Mouse (Mus musculus) limb, embryonic 15.5 days (tissue): ENCODE data around the gene Spo11. TPM values are rescaled to one million over a fixed set of nuclear protein-coding genes. Genes with fewer than 3 reads are reported as not detected.

Experiments
- ATAC-seq: fragments of 200-750 bp; cut with Nextera tagmentation; 2 replicates; pipeline ENCODE4 v1.8.0; 2017; ENCODE audit warnings: low read depth, moderate TSS enrichment; ENCODE audit not compliant: insufficient number of reproducible peaks, low FRiP score, low TSS enrichment
- H3K27ac ChIP-seq: fragments of 300-500 bp; sonication (generic); 2 replicates; pipeline ENCODE4 v1.5.1; 2015; ENCODE audit warnings: moderate library complexity, mild to moderate bottlenecking, inconsistent platforms
- H3K27me3 ChIP-seq: fragments of 300-500 bp; sonication (generic); 2 replicates; pipeline ENCODE4 v1.6.1; 2015; ENCODE audit warnings: inconsistent platforms
- H3K36me3 ChIP-seq: fragments of 300-500 bp; sonication (generic); 2 replicates; pipeline ENCODE4 v1.6.1; 2015; ENCODE audit warnings: inconsistent platforms
- H3K4me1 ChIP-seq: fragments of 300-500 bp; sonication (generic); 2 replicates; pipeline ENCODE4 v1.6.1; 2015; ENCODE audit warnings: inconsistent platforms
- H3K4me2 ChIP-seq: fragments of 300-500 bp; sonication (generic); 2 replicates; pipeline ENCODE4 v1.6.1; 2015; ENCODE audit warnings: mild to moderate bottlenecking, inconsistent platforms
- H3K4me3 ChIP-seq: fragments of 300-500 bp; sonication (generic); 2 replicates; pipeline ENCODE4 v1.5.1; 2015; ENCODE audit warnings: mild to moderate bottlenecking, inconsistent platforms
- H3K9ac ChIP-seq: fragments of 300-500 bp; sonication (generic); 2 replicates; pipeline ENCODE4 v1.6.1; 2015; ENCODE audit warnings: inconsistent platforms
- H3K9me3 ChIP-seq: fragments of 300-500 bp; sonication (generic); 2 replicates; pipeline ENCODE4 v1.6.1; 2016; ENCODE audit warnings: inconsistent platforms
- WGBS: fragments of 180-500 bp; shearing (Covaris S2); methylation state at CpG from one replicate; pipeline ENCODE4 v1.1.7; 2015; 5-methylcytosine and 5-hydroxymethylcytosine counted together
- polyA plus RNA-seq: library from polyadenylated mRNA; unstranded; fragments of >200 nt; fragmentation: Nextera tagmentation; extraction: Ambion mirVana; gene quantifications from 2 replicates; pipeline ENCODE4 v1.2.1, GENCODE M21; 2015

Gene Spo11
- polyA plus RNA-seq, 1 experiment from 2014 or later = 3.4 TPM

DNA sequence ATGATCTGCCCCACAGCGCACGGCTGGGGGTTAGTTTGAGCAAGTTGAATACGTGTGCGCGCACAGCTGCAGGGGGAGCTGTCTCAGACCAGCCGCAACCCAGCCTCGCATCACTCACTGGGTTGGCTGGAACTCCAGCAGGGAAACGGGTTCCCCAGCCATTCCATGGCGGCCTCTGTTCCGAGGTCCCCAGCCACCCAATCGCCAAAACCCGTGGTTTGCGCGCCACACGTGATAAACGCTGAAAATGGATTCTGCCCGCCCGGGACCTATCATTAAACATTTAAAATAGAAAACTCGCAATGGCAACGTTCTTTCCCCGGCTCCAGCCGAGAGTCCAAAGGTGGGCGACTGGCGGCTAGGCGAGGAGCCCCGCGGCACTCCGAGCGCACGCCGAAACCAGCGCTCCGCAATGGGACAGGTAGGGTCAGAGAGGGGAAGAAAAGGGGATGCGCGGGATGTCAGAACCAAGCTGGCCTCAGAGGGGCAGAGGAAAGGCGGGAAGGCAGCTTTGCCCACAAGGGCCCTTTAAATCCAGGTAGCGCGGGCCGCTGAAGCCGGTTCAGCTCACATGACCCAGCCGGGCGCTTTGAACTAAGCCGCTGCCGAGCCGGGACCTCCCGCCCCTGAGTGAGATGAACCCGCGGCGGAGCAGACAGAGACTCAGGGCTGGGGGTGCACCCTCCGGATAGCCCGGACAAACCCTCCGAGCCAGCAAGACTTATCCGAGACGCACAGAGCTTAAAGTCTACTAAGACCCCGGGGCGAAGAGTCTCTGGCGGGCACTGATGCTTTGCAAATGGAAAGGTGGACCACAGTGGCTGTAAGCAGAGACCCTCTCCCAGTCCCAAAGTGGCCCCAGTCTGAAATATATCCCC, 38.5 kb upstream of the Spo11 start:
- H3K27me3 ChIP-seq = peaks cover 18% of the 10 kb centered on the region
- no peak for ATAC-seq

DNA sequence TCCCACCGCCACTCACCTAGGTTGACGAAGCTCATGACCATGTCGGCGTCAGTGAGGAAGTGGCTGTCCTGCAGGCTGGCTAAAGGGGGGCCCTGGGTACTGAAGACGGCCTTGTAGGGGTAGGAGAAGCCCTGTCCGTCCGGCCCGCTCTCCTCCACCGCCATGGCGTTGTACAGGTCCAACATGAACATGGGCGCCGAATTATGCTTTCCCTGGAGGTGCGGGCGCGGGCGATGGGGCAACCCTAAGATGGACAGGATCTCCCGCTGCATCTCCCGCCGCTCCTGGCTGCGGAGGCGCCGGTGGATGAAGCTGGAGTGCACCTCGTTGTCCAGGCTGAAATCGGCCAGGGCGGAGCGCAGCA, 37.9 kb upstream of the Spo11 start:
- peaks cover 62% of the 10 kb centered on the region for H3K4me1 ChIP-seq

More for the DNA sequence above, 38.5 kb upstream of the Spo11 start:
- H3K9me3 ChIP-seq = no peaks in the 10 kb centered on the region
- WGBS = under 1% methylated on average over 57 of the region's 57 CpGs
- peaks cover 68% of the 10 kb centered on the region for H3K4me1 ChIP-seq
- H3K36me3 ChIP-seq = no peaks in the 10 kb centered on the region
- peak overlapping the region; percentile 85 for H3K27ac ChIP-seq
- H3K4me3 ChIP-seq = peak overlapping the region; percentile 66
- H3K9ac ChIP-seq = peak overlapping the region; percentile 46
- peak overlapping the region; percentile 99 for H3K4me2 ChIP-seq

DNA sequence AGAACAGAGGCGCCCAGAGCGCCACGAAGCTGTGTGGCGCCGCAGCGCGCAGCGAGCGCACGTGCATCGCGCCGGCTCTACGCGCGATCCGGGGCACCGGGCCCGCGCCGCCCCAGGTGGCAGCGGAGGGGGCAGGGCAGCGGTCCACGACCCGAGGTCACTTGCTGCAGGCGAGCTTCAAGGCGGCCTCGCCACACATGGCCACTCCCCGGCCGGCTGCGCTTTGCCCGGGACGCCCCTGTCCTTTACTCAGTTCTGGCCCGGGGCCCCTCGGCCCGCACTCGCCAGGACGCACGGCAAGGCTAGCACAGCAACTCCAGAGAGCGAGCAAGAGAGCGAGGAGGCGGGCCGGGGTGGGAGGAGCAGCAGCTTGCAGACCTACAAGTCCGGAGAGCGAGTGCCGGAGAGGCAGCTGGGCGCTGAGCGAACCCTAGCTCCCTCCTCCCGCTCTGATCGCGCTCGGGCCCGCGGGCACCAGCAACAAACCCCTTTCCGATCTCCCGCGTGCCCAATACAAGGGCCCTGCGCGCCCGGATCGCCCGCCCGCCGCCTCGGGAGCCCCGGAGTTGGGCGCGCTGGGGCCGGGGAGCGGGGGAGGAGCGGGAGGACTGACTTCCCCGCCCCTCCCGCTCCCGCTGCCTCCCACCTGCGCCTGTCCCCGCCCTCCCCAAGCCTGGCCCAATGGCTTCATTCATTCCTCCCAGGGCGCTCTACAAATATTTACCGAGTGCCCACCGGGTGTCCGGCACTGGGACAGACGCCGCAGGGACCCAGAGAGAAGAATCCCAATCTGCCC, 37.3 kb upstream of the Spo11 start, which contains the start of gene Bmp7:
Bmp7 (minus strand) TSS at position 319 of the 796 bp plus-strand sequence.
- under 1% methylated on average over 68 of the region's 82 CpGs for WGBS
- Histone ChIP-seq H3K27me3 (peaks cover 18% of the 10 kb centered on the region), H3K27ac (peak within 1 kb of the TSS; percentile 85), H3K4me1 (peaks cover 56% of the 10 kb centered on the region), H3K9ac (peak within 1 kb of the TSS; percentile 46), H3K9me3 (no peaks in the 10 kb centered on the region), H3K4me3 (peak within 1 kb of the TSS; percentile 66), H3K4me2 (peak within 1 kb of the TSS; percentile 99), H3K36me3 (no peaks in the 10 kb centered on the region)
- ATAC-seq = peak; percentile 79

More for the DNA sequence above, 37.9 kb upstream of the Spo11 start:
- H3K9ac ChIP-seq = peak overlapping the region; percentile 46
- no peaks in the 10 kb centered on the region for H3K36me3 ChIP-seq
- peaks cover 18% of the 10 kb centered on the region for H3K27me3 ChIP-seq
- no peaks in the 10 kb centered on the region for H3K9me3 ChIP-seq
- peak overlapping the region; percentile 99 for H3K4me2 ChIP-seq
- WGBS = under 1% methylated on average over 26 of the region's 26 CpGs
- H3K4me3 ChIP-seq = peak overlapping the region; percentile 66
- ATAC-seq = no peak
- peak overlapping the region; percentile 85 for H3K27ac ChIP-seq

DNA sequence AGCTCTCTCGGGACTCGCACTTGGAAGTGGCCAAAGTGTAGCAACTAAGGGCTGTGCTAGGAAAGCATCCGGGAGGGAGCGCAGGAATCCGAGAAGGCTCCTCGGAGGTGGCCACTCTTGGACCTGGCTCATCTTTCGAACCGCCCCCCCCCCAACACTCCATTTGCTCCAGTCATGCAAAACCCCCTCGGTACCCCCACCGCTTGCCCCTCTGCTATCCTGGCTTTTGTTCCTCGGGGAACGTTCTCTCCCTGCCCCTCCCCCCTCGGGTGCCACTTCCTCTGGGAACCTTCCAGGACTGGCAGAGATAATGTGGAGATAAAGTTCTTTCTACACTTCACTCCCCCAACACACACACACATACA, 36.7 kb upstream of the Spo11 start:
- Histone ChIP-seq H3K4me3 (peak overlapping the region; percentile 66), H3K9me3 (no peaks in the 10 kb centered on the region), H3K9ac (0 out of 2 replicates have a peak overlapping the region, but pooled peaks have one; percentile 46), H3K36me3 (no peaks in the 10 kb centered on the region), H3K4me2 (peak overlapping the region; percentile 99), H3K27ac (no peak overlapping the region), H3K27me3 (peaks cover 18% of the 10 kb centered on the region), H3K4me1 (peaks cover 51% of the 10 kb centered on the region)
- WGBS = 0% methylated on average over 12 of the region's 13 CpGs
- no peak for ATAC-seq

DNA sequence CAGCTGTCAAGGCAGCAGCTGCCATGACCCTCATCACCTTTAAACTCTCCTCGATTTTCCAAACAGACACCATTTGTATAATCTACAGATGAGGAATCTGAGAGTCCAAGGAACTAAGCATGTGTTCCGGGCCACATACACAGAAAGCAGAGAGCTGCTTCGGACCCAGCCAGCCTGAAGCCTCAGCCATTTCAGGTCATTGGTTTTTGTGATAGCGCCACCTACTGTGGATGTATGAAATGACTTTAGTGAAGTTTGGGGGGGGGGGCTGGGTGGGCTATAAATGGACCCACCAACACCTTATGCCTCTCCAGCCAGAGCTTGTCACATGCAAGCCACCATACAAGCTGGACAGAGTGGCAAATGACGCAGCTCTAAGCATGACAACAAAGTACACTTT, 28.4 kb upstream of the Spo11 start:
- no peak overlapping the region for H3K9ac ChIP-seq
- no peak overlapping the region for H3K4me3 ChIP-seq
- 45% methylated on average over 5 of the region's 5 CpGs for WGBS
- no peaks in the 10 kb centered on the region for H3K27me3 ChIP-seq
- ATAC-seq = no peak
- H3K36me3 ChIP-seq = no peaks in the 10 kb centered on the region
- no peaks in the 10 kb centered on the region for H3K9me3 ChIP-seq
- no peak overlapping the region for H3K27ac ChIP-seq
- H3K4me2 ChIP-seq = no peak overlapping the region
- H3K4me1 ChIP-seq = peaks cover 10% of the 10 kb centered on the region

DNA sequence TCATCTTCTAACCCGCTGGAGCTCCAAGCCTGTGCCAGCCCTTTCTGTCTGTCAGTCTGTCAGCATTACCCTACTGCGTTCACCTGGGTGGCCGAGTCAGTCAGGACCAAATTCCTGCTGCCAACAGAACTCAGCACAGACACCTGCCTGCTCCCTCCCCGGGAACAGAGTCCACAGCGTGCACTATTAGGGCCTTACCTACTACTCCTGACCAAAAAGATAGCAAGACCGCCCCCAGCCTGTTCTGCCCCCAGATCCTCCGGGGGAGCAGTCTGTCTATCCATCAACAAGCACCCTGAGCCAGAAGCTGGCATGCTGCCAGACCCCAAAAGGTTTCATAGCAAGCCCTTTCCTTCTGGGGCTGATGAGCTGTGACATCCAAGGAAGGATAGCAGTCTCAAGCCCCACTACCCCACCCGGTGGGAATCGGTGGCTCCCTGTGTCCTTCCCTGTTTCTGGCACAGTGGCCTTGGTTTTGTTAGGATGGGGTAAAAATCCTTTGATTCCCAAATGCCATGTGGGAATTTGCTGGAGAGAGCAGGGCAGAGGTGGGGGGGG, 27.3 kb upstream of the Spo11 start:
- H3K4me3 ChIP-seq = no peak overlapping the region
- H3K4me2 ChIP-seq = no peak overlapping the region
- 55% methylated on average over 9 of the region's 9 CpGs for WGBS
- H3K4me1 ChIP-seq = peaks cover 14% of the 10 kb centered on the region
- H3K27ac ChIP-seq = no peak overlapping the region
- H3K36me3 ChIP-seq = no peaks in the 10 kb centered on the region
- no peaks in the 10 kb centered on the region for H3K9me3 ChIP-seq
- H3K9ac ChIP-seq = no peak overlapping the region
- no peak for ATAC-seq
- no peaks in the 10 kb centered on the region for H3K27me3 ChIP-seq

DNA sequence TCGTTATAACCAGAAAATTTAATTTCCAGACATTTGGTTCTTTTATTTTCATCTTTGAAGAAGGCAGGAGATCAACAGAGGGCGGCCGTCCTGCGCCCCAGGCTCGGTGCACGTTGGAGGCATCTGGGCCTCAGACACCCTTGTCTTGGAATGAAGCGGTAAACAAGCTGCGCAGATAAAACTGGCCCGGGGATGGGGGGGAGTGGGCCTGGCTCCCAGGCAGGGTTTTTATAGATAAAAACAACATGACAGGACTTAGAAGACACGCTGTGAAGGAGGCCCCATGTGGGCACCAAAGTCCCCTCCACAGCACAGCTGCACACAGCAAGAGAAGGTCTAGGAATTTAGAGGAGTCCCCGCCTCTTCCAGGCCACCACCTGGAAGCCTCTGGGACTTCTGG, 26.8 kb upstream of the Spo11 start:
- H3K4me3 ChIP-seq = no peak overlapping the region
- no peaks in the 10 kb centered on the region for H3K36me3 ChIP-seq
- H3K9me3 ChIP-seq = no peaks in the 10 kb centered on the region
- H3K4me2 ChIP-seq = no peak overlapping the region
- H3K27me3 ChIP-seq = no peaks in the 10 kb centered on the region
- H3K27ac ChIP-seq = no peak overlapping the region
- ATAC-seq = no peak
- 20% methylated on average over 11 of the region's 11 CpGs for WGBS
- H3K4me1 ChIP-seq = peaks cover 14% of the 10 kb centered on the region
- no peak overlapping the region for H3K9ac ChIP-seq

DNA sequence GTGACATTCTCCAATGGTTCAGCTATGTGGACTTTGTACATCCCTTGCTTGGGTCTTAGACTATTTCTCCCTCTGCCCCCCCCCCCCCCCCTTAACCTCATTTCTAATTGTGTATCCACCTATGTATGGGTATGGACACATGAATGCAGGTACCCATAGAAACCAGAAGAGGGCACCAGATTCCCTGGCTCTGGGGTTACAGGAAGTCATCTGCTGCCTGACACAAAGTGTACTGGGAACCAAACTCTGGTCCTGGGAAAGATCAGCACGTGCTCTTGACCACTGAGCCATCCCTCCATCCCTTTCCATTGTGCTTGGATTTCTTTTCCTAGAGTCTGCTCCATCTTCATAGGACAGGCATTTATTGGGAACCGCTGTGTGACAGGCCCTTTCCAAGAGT, 25.5 kb upstream of the Spo11 start:
- Histone ChIP-seq H3K9ac (no peak overlapping the region), H3K4me2 (no peak overlapping the region), H3K27me3 (no peaks in the 10 kb centered on the region), H3K9me3 (0 out of 2 replicates have a peak, but pooled peaks cover 8% of the 10 kb centered on the region), H3K4me3 (no peak overlapping the region), H3K4me1 (peaks cover 14% of the 10 kb centered on the region), H3K36me3 (no peaks in the 10 kb centered on the region), H3K27ac (no peak overlapping the region)
- ATAC-seq = no peak
- WGBS = 79% methylated on average over 2 of the region's 2 CpGs

DNA sequence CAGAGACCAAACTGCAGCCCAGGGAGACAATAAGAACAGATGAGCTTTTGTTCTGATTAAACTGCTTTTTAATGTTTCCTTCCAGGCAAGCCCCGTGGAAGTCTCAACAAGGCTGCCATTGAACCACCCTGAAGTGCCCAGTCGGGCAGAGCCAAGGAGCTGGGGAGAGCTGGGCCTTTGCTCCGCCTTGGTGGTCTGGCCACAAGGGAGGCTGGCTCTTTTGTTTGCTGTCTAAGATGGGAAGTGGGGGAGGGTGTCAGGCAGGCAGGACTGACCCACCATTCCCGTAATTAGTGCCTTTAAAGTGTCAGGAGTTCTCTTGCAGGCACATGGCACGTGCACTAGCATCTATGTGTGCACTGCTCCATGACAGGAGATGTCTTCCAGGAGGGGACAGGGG, 18.9 kb upstream of the Spo11 start:
- Histone ChIP-seq H3K9me3 (peaks cover 8% of the 10 kb centered on the region; the same call in 1 of the 2 replicates), H3K4me3 (no peak overlapping the region), H3K9ac (no peak overlapping the region), H3K4me2 (no peak overlapping the region), H3K27me3 (no peaks in the 10 kb centered on the region), H3K4me1 (peaks cover 9% of the 10 kb centered on the region; the same call in 1 of the 2 replicates), H3K36me3 (no peaks in the 10 kb centered on the region), H3K27ac (0 out of 2 replicates have a peak overlapping the region, but pooled peaks have one; percentile 17)
- 26% methylated on average over 5 of the region's 5 CpGs for WGBS
- 0 out of 2 replicates have a peak, but pooled peaks have one; percentile 17 for ATAC-seq

DNA sequence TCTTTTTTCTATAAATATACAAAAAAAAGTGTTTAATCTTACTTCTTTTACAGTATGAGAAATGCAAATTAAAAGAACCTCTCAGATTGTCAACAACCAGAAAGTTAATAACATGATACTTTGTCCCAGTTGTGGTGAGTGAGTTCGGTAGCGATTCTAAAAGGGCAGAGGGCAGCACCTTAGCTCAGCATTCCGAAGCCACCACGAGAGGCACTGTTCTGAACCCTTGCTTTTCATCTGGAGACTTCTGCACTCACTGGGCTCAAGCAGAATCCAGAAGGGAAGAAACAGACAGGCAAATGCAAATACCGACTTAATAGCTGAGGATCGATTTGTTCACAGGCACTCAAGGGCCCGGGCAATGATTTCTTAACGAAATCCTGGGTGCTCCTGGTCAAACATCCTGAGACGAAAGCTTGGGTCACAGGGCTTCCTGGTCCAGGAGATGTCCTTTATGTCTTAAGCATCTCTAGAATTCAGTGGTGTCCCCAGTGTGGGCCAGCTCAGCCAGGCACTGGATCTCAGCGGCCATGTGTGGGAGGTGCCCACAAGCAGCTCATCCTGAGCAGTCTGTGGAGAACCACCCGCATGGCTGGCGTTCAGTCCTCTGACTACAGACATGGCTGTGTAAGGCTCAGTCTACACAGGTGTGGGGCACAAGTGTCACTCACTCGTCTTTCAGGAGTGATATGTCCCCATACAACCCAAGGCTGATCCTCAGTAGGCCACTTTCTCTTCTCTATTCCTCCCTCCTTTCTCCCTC, 18.3 kb upstream of the Spo11 start:
- WGBS = 50% methylated on average over 13 of the region's 13 CpGs
- Histone ChIP-seq H3K4me3 (no peak overlapping the region), H3K4me1 (peaks cover 9% of the 10 kb centered on the region; the same call in 1 of the 2 replicates), H3K9ac (no peak overlapping the region), H3K36me3 (no peaks in the 10 kb centered on the region), H3K27me3 (no peaks in the 10 kb centered on the region), H3K27ac (no peak overlapping the region), H3K9me3 (peaks cover 8% of the 10 kb centered on the region; the same call in 1 of the 2 replicates), H3K4me2 (no peak overlapping the region)
- no peak for ATAC-seq

DNA sequence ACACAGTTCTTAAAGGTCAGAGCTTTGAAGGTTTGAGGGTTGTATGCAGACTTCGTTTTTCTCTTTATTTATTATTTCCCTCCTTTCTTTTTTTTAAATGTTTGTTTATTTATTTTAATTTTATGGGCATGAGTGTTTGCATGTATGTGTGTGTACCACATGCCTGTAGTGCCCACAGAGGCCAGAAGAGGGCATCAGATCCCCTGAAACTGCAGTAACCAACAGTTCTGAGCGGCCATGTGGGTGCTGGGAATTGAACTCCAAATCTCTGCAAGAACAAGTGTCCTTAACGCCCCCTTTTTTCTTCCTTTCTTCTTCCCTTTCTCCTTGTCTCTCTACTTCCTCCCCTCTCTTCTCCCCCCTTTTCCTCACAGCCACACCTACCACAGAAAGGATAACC, 17.1 kb upstream of the Spo11 start:
- 91% methylated on average over 3 of the region's 3 CpGs for WGBS
- ATAC-seq = no peak
- Histone ChIP-seq H3K4me2 (no peak overlapping the region), H3K27ac (no peak overlapping the region), H3K4me1 (peaks cover 7% of the 10 kb centered on the region; the same call in 1 of the 2 replicates), H3K36me3 (no peaks in the 10 kb centered on the region), H3K9ac (no peak overlapping the region), H3K4me3 (no peak overlapping the region), H3K9me3 (peaks cover 8% of the 10 kb centered on the region; the same call in 1 of the 2 replicates), H3K27me3 (no peaks in the 10 kb centered on the region)
